Mouse (Mus musculus): ENCODE data around the gene Ric8a. TPM values are rescaled to one million over a fixed set of nuclear protein-coding genes. Genes with fewer than 3 reads are reported as not detected.

Gene Ric8a
- total RNA-seq (2023), result 100 to 1,000 TPM; 105 to 107 TPM

DNA sequence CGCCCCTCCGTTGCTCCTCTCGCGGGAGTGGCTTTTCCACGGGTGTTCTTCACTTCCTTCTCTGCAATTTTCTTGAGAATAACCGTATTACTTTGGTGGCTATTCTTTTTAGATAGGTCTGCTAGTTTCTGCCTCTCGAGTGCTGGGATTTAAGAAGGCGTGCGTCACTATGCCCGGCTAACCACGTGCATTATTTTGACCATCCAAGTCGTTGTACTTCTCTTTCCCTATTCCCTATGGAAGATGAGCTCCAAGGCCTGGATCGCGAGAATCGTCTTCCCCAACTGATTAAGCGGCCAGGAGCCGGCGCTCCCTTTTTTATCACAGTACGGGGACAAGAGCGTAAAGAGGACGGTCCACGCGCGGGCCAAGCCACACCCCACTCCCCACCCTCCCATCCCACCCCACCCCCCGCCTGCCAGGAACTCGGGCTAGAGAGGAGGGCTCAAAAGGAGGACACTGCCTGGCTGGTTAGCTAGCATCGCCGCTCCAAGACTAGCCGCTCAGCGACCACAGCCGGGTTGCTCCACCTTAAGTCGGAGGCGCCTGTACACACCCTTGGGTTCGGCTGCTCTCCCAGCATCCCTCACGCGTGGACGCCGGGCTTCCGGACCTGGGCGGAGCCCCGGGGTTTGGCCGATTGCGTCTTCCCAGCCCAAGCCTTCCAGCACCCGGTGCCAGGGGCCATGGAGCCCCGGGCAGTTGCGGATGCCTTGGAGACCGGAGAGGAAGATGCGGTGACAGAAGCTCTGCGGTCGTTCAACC is at the start of gene Ric8a:
Ric8a (plus strand) TSS at position 173 of the 765 bp plus-strand sequence.

DNA sequence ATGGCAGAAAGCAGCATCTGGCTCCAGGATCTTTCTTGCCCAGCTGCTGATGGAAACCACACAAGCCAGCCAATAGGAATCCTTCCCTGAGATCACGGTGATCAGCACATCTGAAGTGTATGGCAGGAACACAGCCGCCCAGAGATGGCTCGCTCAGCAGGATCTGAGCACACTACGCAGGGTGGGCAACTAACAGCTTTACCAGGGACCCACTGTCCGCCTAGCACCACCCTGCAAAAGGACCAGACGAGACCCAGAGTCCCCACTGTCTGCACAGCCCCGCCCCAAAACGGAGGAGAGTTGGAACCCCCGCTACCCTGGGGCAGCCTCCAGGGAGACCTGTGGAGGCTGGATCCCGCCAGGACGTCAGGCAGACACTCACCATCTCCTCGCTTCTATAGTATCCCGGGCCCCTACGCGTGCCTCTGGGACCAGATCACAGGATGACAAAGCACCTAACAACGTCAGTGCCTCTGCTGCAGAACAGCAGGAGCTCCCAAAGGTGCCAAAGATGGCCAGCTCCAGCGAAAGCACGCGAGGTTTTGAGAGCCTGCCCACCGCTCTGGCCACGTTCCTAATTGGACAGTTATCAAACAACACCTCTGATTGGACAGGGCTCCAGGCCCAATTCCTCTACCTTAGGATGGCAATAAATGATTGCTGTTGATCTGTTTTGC is 35.0 kb upstream of the Ric8a start, which contains the start of gene Zfp941:
Zfp941 (minus strand) TSS at position 526 of the 677 bp plus-strand sequence.

DNA sequence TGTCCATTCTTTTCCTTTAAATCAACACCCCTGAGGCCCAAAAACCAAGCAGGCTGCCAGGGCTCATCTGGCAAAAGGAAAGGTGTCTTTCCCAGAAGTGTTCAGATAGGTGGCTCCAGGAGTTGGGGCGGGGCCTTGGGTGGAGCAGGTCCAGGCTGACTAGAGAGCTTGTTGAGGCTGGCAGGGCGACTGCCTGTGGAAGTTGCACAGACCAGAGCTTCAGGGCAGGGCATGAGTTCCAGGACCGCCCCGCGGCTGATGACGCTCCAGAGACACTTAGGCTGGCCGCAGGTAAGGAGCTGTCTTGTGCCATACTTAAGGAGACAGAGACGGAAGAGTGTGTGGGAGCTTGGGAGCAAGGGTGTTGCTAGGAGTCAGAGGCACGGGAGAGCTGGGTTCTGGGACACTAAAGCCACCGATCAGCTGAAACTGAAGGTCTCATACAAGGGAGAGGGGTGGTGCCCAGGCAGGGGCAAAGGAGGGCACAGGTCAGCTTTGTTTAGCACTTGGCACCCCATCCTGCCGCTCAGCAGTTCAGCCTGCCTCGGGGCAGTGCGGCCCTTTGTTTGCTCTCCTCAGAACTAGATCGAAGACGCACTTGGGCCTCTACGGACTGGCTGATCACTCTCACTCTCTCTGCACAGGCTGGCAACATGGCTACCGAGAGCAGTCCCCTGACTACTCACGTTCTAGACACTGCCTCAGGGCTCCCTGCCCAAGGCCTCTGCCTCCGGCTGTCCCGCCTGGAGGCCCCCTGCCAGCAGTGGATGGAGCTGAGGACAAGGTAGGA is 21.6 kb upstream of the Ric8a start, which contains the start of gene Urah:
Urah (plus strand) TSS at position 51 of the 790 bp plus-strand sequence.

DNA sequence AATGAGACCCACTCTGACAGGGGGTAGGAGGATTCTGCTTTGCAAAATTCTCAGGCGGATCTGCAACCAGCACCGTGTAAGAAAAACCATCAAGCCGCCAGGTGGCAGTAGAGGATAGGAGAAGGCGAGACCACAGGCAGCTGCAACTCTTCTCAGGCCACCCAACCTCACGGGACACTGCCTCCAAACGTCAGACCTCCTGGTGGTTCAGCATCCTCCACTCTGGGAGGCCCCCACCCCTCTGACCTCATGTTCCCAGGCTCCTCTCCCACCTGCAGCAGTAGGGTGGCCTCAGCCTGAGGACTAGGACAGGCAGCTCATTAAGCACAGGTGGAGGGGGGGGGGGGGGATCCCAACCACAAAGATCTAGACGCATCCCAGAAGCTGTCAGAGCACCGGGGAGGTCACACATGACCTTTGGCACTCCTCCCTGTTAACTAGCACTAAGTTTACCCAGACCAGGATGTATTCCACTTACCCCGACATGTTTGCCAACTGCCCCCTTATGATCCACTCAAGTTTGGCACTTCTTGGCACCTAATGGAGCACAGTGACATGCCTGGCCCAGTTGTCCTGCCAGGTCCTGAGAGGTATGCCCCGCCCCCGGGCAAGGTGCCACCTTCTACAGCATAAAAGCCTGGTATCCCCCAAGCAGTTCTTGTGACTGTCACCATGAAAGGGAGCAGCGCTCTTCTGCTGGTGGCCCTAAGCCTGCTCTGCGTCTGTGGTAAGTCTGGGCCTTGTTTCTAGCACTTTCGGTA is 11.7 kb upstream of the Ric8a start, which contains the start of gene Scgb1c1:
Scgb1c1 (plus strand) TSS at position 643 of the 761 bp plus-strand sequence.

DNA sequence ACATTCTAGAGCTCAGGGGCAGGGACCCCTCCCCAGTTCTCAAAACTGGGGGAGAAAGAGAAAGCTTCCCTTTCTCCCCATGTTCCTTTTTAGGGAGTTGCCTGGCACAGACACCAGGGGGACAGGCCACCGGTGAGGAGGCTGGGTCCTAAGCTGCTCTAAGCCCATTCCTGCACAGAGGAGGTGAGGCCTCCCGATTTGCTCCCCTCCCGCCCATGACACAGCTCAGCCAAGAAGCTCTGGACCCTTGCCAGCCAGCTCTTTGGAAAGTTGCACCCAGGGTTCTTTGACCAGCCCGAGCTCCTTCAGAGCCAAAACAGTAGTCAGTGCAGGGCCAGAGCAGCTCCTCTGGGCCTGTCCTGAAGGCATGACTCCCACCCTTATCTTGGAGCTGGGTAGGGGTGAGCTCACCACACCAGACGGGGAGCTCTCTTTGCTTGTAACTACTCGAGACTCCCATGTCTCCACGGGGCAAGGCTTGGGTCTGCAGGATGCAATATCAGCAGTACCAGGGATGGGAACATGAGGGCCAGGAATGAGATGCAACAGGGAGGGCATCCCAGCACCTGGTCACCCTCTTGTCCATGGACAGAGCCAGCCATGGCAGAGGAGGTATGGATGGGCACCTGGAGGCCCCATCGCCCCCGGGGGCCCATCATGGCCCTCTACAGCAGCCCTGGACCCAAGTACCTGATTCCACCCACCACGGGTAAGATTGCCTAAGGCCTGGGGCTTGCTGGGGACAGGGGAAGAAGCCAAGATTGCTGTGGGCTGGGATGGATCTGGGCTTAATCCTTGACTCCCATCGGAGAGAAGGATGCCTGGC is 8.8 kb upstream of the Ric8a start, which contains the start of gene Odf3:
Odf3 (plus strand) TSS at position 51 of the 826 bp plus-strand sequence.

DNA sequence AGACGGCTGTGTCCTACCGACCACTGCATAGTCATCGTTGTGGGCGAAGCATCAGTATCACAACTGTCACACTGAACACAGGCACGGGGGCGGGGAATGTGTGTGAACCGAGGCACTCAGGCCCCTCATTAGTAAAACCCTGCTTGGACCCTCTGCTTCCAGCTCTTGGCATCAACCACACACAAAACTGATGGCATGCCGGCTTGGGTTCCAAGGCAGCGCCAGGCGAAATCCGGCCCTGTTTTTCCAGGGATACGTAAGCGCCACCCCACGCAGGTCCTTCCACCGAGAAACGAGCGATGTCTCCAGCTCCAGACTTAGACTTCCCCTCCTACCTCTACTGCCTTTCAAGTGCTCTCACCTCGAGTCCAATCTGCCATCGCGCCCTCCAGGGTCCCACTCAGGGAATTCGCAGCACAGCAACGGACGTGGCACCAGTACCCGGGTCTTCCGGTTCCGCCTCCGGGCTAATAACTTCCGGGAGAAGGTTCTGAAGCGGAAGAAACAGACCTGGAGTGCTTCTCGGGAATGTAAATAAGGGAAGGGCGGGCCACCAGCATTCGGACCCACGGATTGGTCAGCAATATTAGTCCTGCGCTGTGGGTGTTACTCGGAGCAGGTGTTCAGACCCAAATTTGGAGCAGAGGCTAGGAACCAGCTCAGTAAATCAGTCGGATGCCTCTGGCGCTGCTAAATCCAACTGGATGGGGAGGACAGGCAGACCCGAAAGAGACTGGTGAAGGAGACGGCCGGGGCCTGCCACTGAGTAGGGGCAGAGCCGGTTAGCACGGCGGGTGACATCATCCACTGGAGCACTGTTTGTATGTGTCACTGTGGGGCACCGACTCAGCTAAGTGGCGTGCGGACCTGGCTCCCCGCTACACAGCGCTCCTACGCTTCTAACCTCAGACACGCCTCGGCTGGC is 635 bp upstream of the Ric8a start, which contains the start of gene Gm45785:
Gm45785 (minus strand) TSS at position 472 of the 925 bp plus-strand sequence.

DNA sequence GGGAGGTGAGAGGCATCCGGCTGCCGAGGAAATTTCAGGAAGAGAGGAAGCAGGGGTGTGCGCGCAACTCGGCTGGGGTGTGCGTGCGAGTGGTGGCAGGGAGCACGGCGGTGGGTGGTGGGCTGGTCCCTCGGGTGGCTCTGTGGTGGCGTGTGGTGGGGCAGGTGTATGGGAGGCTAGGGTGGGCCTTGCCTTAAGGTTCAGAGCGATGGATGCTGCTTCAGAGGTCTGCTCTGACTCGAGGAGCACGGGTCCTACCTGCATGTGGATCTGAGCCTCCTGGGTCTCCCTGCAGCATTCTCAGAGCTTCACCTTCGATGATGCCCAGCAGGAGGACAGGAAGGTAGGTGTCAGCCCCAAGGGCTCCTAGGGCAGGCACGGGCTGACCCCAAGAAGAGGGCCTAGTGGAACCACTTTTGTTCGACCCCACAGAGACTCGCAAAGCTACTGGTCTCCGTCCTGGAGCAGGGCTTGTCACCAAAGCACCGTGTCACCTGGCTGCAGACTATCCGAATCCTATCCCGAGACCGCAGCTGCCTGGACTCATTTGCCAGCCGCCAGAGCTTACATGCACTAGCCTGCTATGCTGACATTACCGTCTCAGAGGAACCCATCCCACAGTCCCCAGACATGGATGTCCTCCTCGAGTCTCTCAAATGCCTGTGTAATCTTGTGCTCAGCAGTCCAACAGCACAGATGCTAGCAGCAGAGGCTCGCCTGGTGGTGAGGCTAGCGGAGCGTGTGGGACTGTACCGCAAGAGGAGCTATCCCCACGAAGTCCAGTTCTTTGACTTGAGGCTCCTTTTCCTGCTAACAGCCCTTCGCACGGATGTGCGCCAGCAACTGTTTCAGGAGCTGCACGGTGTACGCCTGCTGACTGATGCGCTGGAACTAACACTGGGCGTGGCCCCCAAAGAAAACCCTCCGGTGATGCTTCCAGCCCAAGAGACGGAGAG is 1.1 kb downstream of the Ric8a start, which contains the start of gene Bet1l:
Bet1l (minus strand) TSS at position 28 of the 956 bp plus-strand sequence.

DNA sequence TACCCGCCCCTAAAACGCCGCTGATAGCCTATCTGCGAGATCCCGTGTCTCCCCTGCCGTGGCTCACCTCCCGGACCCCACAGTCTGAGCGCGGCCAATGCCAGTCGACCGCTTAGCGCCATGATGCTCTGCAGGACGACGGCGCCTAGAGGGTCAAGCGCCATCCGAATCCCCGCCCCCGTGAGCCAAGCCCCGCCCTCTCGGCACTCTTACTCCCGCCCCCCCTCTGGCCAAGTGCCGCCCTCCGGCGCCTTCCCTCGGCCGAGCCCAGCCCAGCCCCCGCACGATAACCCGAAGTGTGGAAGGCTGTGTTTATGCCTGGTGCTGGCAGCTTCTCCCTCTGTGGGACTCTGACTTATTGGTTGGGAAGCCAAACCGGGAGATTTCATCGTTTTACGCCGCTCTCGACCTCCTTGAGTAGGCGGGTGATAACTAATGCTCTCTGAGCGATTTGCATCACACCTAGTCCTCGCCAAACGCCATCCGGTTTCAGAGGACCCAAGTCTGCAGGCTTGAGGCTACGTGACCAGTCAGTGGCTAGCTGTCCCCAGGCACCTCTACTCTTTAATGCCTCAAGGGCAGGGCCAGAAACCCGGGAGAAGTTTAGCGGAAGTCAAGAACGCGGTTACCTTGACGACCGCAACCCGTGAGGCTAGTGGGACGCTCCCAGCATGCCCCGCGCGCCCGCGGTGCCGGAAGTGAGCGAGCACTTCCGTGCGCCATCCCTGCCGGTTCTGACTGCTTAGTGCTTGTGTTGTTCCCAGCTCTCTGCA is 25.1 kb downstream of the Ric8a start, which contains the start of the genes Psmd13 and Sirt3:
Psmd13 (plus strand) TSS at position 273 of the 773 bp plus-strand sequence.
Sirt3 (minus strand) TSS at position 614 of the 773 bp plus-strand sequence.

DNA sequence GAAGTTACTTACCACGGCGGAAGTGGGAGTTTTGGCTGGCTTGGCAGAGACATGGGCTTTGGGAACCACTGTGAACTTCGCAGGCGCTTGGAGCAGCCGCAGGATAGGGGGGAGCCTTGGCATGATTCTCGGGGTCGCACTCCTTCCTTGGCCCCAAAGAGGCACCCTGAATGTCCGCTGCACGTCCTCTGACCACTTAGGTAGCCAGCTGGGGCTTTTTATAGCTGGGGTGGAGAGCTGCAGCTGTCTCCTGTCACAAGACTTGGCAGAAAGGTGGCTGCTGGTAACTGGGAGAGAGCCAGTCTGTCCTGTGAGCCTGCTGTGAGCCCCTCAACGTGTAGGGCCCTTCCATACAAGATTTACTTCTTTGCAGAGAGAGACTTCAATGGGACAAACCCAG is 43.5 kb downstream of the Ric8a start, which contains the start of gene Cox8b:
Cox8b (minus strand) TSS at position 227 of the 400 bp plus-strand sequence.

Other genes with a start within 250 kb of the Ric8a start
- not detected for gene Olfr61, start 228.0 kb upstream of the Ric8a start, total RNA-seq (2023)
- not detected for gene Olfr53, start 210.5 kb upstream of the Ric8a start, total RNA-seq (2023)
- gene Olfr539, start 197.0 kb upstream of the Ric8a start, total RNA-seq (2023), result not detected
- gene Olfr45, start 175.0 kb upstream of the Ric8a start, total RNA-seq (2023), result not detected
- gene Olfr541, start 159.7 kb upstream of the Ric8a start, total RNA-seq (2023), result not detected
- not detected for gene Cyp2e1, start 93.2 kb upstream of the Ric8a start, total RNA-seq (2023)
- not detected for gene Syce1, start 69.1 kb upstream of the Ric8a start, total RNA-seq (2023)
- gene Zfp941, start 34.8 kb upstream of the Ric8a start, total RNA-seq (2023), result under 1 TPM; 0.11 to 0.13 TPM
- gene Urah, start 21.9 kb upstream of the Ric8a start, total RNA-seq (2023), result not detected
- not detected for gene Scgb1c1, start 11.4 kb upstream of the Ric8a start, total RNA-seq (2023)
- gene Odf3, start 9.2 kb upstream of the Ric8a start, total RNA-seq (2023), result not detected
- not detected for gene Gm45785, start 626 bp upstream of the Ric8a start, total RNA-seq (2023)
- gene Bet1l, start 620 bp downstream of the Ric8a start, total RNA-seq (2023), result 10 to 100 TPM; 21.7 to 23.7 TPM
- 100 to 1,000 TPM; 100 to 112 TPM for gene Psmd13, start 25.0 kb downstream of the Ric8a start, total RNA-seq (2023)
- gene Sirt3, start 25.4 kb downstream of the Ric8a start, total RNA-seq (2023), result 10 to 100 TPM in 1 of 2 experiments, 1 to 10 TPM in 1; 9.6 to 13.1 TPM
- not detected for gene Cox8b, start 43.5 kb downstream of the Ric8a start, total RNA-seq (2023)
- under 1 TPM; 0.09 to 0.16 TPM for gene Nlrp6, start 63.9 kb downstream of the Ric8a start, total RNA-seq (2023)
- gene Pgghg, start 84.4 kb downstream of the Ric8a start, total RNA-seq (2023), result 10 to 100 TPM; 21.4 to 25.2 TPM
- gene Ifitm5, start 93.3 kb downstream of the Ric8a start, total RNA-seq (2023), result 1 to 10 TPM; 1.5 to 3.2 TPM
- gene Gm45717, start 99.0 kb downstream of the Ric8a start, total RNA-seq (2023), result not detected
- gene Ifitm2, start 99.0 kb downstream of the Ric8a start, total RNA-seq (2023), result 100 to 1,000 TPM; 431 to 529 TPM
- gene Ifitm1, start 110.3 kb downstream of the Ric8a start, total RNA-seq (2023), result 100 to 1,000 TPM; 290 to 313 TPM
- gene Ifitm3, start 153.8 kb downstream of the Ric8a start, total RNA-seq (2023), result 100 to 1,000 TPM; 439 to 533 TPM
- 100 to 1,000 TPM; 869 to 973 TPM for gene Ifitm6, start 161.0 kb downstream of the Ric8a start, total RNA-seq (2023)
- gene Gm17387, start 172.2 kb downstream of the Ric8a start, total RNA-seq (2023), result not detected
- 1 to 10 TPM in 1 of 2 experiments, under 1 TPM in 1; 0.67 to 1.2 TPM for gene B4galnt4, start 204.1 kb downstream of the Ric8a start, total RNA-seq (2023)
- 1 to 10 TPM; 3.6 to 5.5 TPM for gene Pkp3, start 221.3 kb downstream of the Ric8a start, total RNA-seq (2023)
- 1 to 10 TPM; 6.6 to 7.4 TPM for gene Sigirr, start 243.6 kb downstream of the Ric8a start, total RNA-seq (2023)